Mouse (Mus musculus) thymus, adult 2 months (tissue): ENCODE data around the gene Gabrb3.

Experiments
- CTCF ChIP-seq: fragments of 200-500 bp; IDR thresholded peaks from 2 replicates; pipeline ENCODE4 v1.5.1; 2012; ENCODE audit warnings: mild to moderate bottlenecking, control low read depth, low read length, moderate library complexity, borderline replicate concordance; ENCODE audit not compliant: control insufficient read depth, poor library complexity, insufficient read depth; ENCODE audit errors: extremely low read depth
- POLR2A ChIP-seq: fragments of 200-500 bp; IDR thresholded peaks from 2 replicates; pipeline ENCODE4 v1.6.1; 2012; ENCODE audit warnings: mild to moderate bottlenecking, low read length, control low read depth, moderate library complexity; ENCODE audit not compliant: control insufficient read depth, poor library complexity, insufficient read depth; ENCODE audit errors: extremely low read depth

- TF ChIP-seq CTCF (no peak), POLR2A (no peak)
Observed at GRCm38 (mm10) chr7:57387341-57387654, 32.2 kb upstream of the Gabrb3 start.
